Mouse (Mus musculus) bone marrow macrophage, adult 2 months (primary cell): Measurements from ENCODE around the gene Zc3h13.

Experiments used
- CTCF ChIP-seq: IDR thresholded peaks from 2 replicates; pipeline ENCODE4 v1.5.1; 2012; ENCODE audit warnings: low read depth, mild to moderate bottlenecking, low read length, moderate library complexity
- POLR2A ChIP-seq: IDR thresholded peaks from 2 replicates; pipeline ENCODE4 v1.6.1; 2012; ENCODE audit warnings: mild to moderate bottlenecking, low read depth, low read length, borderline replicate concordance

- no peak for TF ChIP-seq CTCF
- no peak for TF ChIP-seq POLR2A
Measured at GRCm38 (mm10) chr14:75320269-75320668, 36.1 kb downstream of the Zc3h13 start.
